Mouse (Mus musculus) layer of hippocampus, postnatal 10 days (tissue): ENCODE measurements around the gene Dpf2. TPM values are rescaled to one million over a fixed set of nuclear protein-coding genes. Genes with fewer than 3 reads are reported as not detected.

Source experiments
- DNase-seq, 2 experiments: peaks; one replicate each; pipeline ENCODE4 v3.0.0; 2021; ENCODE audit warnings: low spot score in 2 of 2
- long read RNA-seq: library from polyadenylated mRNA; stranded (forward); transcript quantifications from one replicate; pipeline ENCODE4 v2.0.0, GENCODE M21; 2023
- total RNA-seq, 2 experiments: library from RNA; stranded (reverse); gene quantifications; 2 replicates each; pipeline ENCODE4 v1.2.3; 2021

Dpf2 gene
- 10 to 100 TPM; 76.0 to 79.9 TPM for total RNA-seq
- long read RNA-seq, transcript Dpf2-202 (12 exons, 2,406 nt) = major isoform, 32 of 62 reads
- long read RNA-seq, transcript Dpf2-205 (11 exons, 3,314 nt) = minor isoform, 20 of 62 reads
- long read RNA-seq, partial matches to known transcripts = 1 of 62 reads
- long read RNA-seq, other reads (novel, unspliced or antisense) = 9 of 62 reads

- no peak for DNase-seq
Measured at GRCm38 (mm10) chr19:5913007-5913719, at the start of gene Dpf2. Gene Dpf2 (minus strand): TSS chr19:5913010.

DNA sequence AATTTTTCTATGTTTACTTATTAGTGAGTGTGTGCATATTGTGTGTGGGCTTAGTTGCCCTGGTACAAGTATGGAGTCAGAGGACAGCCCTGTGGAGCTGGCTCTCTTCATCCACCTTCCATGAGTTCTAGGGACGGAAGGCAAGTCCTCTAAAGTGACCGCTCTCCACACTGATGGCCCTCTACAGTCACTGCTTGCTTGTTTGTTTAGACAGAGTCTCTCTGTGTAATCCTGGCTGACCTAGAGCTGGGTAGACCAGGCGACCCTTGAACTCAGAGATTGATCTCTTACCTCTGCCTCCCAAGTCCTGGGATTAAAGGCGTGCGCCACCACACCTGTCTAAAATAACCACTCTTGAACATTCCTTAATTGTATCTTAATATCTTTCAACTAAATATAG lies 44.6 kb upstream of the Dpf2 start:
- DNase-seq = no peak

- peak; percentile 80 to 87 for DNase-seq
Measured at GRCm38 (mm10) chr19:5956685-5957084, 43.9 kb upstream of the Dpf2 start.

DNA sequence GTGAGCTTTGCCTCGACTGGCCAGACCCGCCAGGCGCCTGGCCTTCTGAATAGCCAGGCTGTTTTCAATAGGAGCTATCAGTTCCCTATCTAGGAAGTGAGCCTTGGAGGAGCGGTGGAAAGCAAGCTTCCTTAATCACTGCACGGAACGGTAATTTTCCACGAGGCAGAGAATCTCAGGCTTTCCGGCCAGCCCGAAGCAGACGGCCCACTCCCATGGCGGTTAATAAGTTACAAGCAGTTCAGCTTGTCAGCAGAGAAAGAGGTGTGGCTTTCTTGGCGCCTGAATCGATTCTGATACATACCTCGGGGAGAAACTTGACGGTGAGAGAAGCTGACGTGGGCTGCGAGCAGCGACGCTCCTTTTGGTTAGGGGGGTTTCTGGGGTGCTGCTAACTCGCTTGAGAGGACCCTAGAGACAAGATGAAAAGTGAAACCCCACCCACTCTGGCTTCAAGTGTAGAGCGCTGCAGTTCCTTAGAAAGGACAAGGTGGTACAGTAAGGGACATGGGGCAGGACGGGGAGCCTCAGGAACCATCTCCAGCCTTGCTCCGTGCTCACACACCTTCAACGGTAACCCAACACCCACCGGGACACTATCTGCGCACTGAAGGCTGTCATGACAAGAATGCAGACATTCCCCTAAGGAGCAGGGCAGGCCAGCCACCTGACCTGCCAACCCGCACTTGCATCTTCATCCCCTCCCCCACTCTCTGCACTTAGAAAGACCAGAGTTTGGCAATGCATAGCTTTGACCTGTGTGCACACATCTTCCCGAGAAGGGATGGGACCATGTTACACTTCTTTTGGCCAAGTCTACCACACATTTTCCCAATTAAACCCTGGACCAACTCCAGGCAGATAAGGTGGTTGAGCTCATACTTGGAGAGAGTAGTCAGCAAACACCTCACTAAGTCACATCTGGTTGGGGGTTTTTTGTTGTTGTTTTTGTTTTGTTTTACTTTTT lies 43.2 kb upstream of the Dpf2 start:
- DNase-seq = no peak

DNA sequence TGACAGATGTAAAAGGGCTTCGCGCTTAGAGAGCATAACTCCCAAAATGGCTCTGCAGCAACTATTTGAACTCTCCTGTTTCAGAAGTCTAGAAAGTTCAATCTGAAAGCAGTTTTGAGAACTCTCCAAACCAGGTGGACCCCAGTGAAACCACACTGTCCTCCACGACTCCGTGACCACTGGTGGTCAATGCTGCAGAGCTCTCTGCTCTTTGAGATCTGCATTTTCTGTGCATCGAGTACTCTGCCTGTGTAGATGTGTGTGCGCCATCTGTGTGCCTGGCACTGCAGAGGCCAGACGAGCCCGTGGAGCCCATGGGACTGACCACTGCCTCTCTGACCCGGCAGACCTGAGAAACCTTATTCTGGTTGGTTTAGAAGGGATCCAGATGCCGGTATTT lies 42.1 kb upstream of the Dpf2 start:
- no peak for DNase-seq

- DNase-seq = no peak
Measured at GRCm38 (mm10) chr19:5954031-5954710, 41.4 kb upstream of the Dpf2 start.

DNA sequence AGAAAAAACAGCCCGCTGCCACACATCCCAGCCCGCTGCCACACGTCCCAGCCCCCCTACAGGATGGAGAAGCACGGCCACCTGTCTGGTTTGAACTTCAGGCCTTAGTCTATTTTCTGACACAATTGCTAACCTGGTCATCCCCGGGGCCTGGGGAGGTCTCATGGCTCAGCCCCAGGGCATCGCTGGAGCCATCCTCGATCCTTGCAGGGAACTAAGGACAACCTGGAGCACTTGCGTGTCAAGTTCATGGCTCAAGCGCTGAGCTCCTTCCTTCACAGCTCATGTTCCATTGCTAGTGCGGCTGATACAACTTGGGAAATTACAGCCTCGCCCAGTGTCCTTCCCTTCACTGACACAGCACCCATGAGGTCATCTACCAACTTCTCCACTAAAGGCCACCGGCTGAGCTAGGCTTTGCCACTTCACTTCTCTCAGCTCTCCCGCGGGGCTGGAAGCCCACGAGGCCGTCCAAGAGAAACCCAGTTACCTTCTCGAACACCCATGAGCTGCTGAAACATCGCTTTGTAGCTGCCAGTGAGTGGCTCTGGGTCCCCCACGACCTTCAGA lies 40.5 kb upstream of the Dpf2 start:
- no peak for DNase-seq

DNA sequence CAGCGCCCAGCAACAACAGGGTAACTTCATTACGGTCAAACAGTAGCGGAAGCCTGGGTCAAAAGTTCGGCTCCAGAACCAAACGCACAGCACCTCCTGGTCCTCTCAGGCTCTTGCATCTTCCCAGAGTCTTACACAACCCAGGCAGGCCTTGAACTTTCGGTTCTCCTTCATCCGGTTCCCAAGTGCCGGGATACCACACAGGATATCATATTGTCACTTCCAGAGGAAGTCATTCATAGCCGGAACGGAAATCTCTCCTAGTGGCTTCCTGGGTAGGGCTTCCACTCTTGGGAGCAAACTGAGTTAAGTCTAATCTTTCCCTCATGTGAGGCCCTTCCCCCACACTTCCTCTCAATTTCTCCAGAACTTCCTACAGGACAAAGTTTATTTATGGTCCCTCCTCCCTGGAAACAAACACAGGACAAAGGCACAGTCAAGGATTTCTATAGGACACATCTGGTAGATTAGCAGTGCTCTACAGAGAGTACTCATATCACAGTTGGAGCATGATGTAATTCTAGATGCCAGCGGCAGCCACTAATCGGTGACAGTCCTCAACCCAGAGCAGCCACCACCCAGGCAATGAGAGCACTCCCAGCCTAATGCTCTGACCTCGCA lies 39.4 kb upstream of the Dpf2 start:
- DNase-seq = no peak

DNA sequence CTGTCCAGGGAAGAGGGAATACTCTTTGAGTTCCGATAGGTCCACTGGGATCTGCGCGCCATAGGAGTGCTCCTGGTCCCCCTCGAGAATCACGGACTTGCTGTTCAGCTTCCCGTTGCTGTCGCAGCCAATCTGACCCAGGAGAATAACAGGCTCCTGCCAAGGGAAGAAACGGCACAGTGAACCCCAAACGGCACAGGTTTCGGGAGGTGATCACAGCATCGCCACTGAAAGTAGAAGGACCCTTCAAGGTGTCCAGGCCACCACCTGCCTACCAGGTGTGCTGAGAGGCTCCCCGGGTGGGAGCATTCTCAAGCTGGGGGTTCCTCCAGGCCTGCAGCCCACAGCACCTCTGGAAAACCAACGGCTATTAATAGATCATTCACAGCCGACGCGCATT lies 38.8 kb upstream of the Dpf2 start:
- no peak for DNase-seq

DNA sequence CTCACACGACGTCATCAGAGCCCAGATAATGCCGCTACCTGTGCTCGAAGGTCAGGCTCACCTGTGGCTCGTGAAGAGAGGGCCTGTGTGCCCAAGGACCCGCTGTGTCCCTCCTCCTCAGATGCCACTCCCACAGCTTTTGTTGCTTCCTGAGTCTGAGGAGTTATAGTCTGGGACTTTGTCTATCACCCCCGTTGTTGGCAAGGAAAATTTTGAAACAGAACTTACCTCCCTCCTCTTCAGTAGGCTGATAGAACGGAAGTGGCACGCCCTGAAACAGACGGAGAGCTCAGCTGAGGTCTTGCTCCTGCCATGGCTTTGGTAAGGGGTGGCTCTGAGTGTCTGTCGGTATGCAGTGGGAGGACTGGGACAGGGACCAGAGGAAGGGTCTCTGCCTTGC lies 37.4 kb upstream of the Dpf2 start:
- DNase-seq = no peak

DNA sequence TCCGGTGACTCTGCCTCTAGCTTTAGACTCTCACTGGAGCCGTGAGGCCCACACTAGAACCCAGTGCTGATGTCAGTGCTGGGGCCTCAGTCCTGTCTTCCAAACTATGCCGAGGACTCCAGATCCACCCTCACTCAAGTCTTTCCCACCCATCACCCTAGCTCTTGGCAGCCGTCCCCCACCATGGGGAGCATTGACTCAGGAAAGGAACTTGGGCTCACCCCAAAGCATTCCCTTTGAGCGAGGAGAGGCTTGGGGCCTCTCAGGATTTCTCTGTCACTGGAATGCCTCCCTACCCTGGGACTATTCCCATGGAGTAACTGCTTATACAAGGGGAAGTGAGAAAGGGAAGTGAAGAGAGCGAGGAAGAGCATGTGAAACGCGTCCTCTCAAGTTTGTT lies 33.1 kb upstream of the Dpf2 start:
- DNase-seq = no peak

DNA sequence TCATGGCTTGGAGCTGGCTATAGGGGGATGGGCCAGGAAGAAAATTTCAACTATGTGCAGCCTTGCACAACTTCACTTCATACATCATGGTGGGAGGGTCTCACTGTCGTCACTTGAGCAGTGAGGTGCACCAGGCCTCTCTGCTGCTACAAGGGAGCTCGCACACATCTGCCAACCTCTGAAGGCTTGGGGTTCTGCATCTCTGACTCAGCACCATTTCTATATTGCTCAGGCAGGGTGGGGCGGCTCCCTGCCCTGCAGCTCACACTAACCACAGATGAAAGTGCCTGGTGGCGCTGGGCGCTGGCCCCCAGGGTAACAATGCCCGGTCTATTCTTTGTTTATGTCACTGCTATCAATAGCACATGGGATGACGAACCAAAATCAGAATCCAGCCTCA lies 32.2 kb upstream of the Dpf2 start:
- DNase-seq = no peak

DNA sequence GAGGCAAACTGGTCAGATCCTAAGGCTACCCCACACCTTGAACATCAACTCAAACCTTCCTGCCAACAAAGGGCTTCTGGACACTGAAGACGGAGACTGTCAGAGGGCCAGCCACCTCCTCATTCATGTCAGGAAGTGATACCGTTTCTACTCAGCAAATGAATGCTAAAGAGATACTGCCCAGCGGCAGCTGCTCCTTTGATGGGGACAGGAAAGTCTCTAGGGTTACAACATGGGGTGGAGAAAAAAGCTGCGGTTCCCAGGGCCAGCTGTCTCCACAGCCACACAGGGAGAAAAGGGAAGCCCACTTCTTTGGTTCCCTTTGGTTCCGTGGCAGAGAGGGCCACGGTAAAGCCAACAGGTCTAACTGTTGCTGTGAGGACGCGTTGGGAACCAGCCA lies 31.3 kb upstream of the Dpf2 start:
- DNase-seq = no peak

DNA sequence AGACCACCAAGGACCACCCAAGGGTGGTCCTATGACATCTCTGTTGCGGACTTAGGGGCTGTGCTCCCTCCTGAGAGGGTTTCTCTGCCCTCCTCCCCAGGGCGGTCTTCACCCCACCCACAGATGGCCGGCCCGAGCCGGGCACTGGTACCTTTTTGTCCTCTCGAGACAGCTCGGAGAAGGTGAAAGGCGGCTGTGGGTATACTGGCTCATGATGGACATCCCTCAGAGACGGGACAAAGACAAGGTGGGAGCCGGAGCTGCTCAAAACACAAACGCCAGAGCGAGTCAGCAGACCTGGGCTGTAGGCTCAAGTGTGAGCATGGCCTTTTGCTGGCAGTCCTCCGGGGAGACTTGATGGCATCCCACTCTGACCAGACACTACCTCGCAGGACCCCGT lies 30.6 kb upstream of the Dpf2 start:
- no peak for DNase-seq

DNA sequence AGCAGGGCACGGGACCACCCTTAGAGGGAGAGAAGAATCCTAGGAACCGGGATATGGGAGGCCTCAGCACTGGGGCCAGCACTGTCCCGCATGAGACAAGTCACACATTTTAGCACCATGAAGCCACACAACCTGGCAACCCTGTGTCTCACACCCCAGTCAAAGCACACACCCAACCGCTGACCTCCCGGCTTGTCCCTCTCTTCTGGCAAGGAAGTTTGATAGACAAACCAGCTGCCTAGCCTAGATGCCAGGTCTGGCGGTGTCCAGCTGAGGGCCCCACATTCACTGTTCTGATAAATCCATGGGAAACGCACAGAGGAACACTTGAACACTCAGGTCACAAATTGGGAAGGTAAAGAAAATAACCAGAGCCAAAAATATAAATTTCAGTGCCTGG lies 29.8 kb upstream of the Dpf2 start:
- DNase-seq = no peak

DNA sequence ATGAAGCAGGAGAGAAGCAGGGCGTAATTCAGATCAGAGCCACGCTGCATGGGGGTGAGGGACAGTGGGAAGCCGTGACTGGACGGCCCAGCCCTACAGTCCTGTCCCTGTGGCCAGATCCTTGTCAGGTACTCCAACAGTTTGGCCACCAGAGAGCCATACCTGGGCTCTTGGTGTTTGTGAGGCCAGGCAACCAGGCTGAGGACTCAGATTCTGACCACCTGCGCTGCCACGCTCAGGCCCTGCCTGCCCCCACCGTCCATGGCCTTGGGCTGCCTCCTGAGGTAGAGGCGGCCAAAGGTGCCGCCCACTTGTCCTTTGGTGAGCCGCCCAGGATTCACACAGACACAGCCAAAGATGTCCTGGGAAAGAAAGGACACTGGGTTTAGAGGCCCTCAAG lies 27.8 kb upstream of the Dpf2 start:
- DNase-seq = no peak

DNA sequence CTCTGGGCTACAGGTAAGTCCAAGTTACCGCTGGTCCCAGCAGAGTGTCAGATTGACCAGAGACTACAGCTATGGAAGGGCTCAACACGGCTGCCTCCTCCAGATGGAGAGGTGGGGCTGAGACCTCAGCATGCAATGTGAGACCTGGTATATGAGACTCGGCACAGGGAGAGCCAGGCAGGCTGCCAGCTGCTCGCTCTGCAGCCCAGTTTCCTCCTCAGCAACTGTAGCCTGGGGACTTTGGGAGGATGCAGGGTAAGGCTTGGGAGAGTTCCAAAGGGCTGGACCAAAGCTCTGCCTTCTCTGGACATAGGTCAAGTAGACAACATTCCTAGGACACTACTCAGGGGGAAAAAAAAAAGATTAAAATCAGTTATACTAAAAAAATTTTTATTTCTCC lies 27.4 kb upstream of the Dpf2 start:
- DNase-seq = peak; percentile 23 to 54

DNA sequence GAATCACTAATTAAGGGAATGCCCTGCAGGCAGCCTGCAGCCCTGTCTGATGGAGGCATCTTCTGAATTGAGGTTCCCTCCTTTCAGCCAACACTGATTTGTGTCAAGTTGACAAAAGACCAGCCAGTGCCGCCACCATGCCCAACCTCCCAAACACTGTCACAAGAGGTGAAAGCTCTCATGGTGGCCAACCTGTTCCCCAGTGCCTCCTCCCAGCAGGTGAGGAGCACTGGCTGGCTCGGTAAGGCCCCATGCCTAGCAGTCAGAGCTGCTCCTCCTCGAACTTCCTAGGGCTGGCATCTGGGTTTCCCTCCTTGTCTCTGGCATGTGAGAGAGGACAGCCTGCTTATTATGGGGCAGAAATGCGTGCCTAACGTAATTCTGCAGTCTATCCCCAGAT lies 26.9 kb upstream of the Dpf2 start:
- DNase-seq = no peak

- no peak for DNase-seq
Measured at GRCm38 (mm10) chr19:5938516-5938915, 25.7 kb upstream of the Dpf2 start.

DNA sequence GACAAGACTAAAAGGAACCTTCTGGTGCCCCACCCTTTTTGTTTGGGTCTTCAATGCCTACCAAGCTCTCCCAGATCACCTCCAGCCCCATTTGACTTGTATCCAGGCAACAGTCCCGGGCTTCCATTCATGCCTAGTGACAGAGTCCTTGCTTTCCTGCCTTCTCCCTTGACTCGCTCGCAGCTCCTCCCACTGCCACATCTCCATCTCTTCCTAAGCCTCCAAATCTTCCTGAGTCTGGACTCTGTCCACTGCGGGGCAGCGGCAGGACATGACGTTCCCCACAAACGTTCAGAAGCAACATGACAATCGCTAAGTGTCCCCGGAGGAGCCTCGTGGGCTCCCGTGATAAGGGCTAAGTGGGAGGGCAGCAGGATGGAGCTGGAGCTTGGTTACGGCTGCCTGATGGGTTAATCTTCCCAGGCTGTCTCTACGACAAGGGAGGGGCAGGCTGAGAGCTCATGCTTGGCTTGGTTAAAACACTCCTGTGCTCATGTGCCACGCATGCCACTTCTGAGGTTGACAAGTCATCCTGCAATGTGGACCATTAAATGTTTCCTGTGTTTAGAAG lies 25.1 kb upstream of the Dpf2 start:
- no peak for DNase-seq
